In the genomic region with DNA sequence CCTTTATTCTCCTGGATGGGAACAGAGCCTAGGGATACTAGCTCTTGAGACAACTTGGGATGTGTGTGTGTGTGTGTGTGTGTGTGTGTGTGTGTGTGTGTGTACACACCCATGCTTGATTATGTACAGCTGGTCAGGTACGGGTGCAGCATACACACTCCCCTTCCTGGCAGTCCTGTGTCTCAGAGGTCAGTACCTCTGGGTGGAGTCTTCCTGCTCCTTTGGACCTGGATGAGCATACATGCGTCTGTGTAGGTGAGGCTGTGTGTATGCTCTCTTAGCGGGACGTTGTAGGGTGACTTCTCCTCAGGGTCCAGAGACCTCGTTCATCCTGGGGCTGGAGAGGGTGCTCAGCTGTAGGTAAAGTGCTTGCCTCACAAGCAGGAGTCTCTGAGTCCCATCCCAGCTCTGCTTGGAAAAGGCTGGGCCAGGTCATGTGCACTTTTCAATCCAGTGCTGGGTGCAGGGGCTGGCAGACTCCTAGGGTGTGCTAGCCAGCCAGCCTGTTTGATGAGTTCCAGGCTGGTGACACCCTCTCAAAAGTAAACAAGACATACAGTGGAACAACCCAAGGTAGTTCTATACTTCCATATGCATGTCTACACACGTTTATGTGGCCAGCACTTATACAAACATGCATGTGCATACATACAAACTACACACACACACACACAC, we compare ENCODE assay signal across 19 mouse cellular contexts. TPM values are rescaled to one million over a fixed set of nuclear protein-coding genes. Genes with fewer than 3 reads are reported as not detected.
DNase-seq lines count a peak whose midpoint lies in the region; ATAC-seq and TF ChIP-seq lines count a peak whose summit lies in the region.
"Had no signal": no experiment of that assay in that cellular context is flagged by ENCODE, and none has a peak within 500 bp of the region (broad histone marks: within the 10 kb centered on the region; RNA-seq: fewer than 3 reads in every experiment).

No protein-coding gene starts in this region.

- no peaks in the 10 kb centered on the region; the same call in 1 of the 2 replicates for H3K79me2 ChIP-seq in heart, adult 2 months (replicated peaks; ENCODE audit: control insufficient read depth, insufficient read depth, low read length)

- peak in 1 of 2 experiments; percentile 51 for DNase-seq in heart, adult 2 months
- DNase-seq in heart, adult 8-10 months (ENCODE audit: low spot score) = no peak
- peak; percentile 43 for DNase-seq in urinary bladder, postnatal 14 days (ENCODE audit: low spot score)
- DNase-seq in urinary bladder, postnatal 4 days (ENCODE audit: low spot score in 2 of 2) = no peak
- no peak for DNase-seq in spleen, postnatal 10 days (ENCODE audit: low spot score in 2 of 2)
- no peak for DNase-seq in lung, adult 18-20 months
- DNase-seq: adrenal gland, adult 2 months; B cell, adult 2 months; cerebellum, adult 8-10 months; kidney, adult 11 months; kidney, postnatal 10 days; lung, postnatal 14 days; right cerebral cortex, postnatal 4 days; thymus, postnatal 14 days had no signal

- intact Hi-C loops in heart, adult 2 months (cut with DNase I) = no loop called here

- ATAC-seq in liver, embryonic 16.5 days (ENCODE audit: low read depth) = no peak
- ATAC-seq: forebrain, embryonic 13.5 days had no signal

- peak overlapping the region; percentile 31; the same call in 1 of the 2 replicates for H3K27ac ChIP-seq in heart, adult 2 months
- peak overlapping the region; percentile 100 for H3K27ac ChIP-seq in liver, embryonic 16.5 days (ENCODE audit: low read length)
- H3K27ac ChIP-seq: forebrain, embryonic 13.5 days; limb, embryonic 13.5 days; midbrain, embryonic 10.5 days; neural tube, embryonic 13.5 days had no signal

- WGBS in heart, adult 2 months = 56% methylated on average over 6 of the region's 6 CpGs
- 75% methylated on average over 6 of the region's 6 CpGs for WGBS in liver, embryonic 16.5 days (ENCODE audit: insufficient replicate concordance)

- H3K9me3 ChIP-seq in liver, embryonic 16.5 days (replicated peaks; ENCODE audit: control insufficient read depth, low read length) = no peaks in the 10 kb centered on the region
- H3K9me3 ChIP-seq: forebrain, embryonic 13.5 days; limb, embryonic 13.5 days; midbrain, embryonic 10.5 days; neural tube, embryonic 13.5 days had no signal

- no peak overlapping the region for H3K4me3 ChIP-seq in heart, adult 2 months
- no peak overlapping the region for H3K4me3 ChIP-seq in liver, embryonic 16.5 days (ENCODE audit: low read depth, low read length)
- H3K4me3 ChIP-seq: forebrain, embryonic 13.5 days; limb, embryonic 13.5 days; midbrain, embryonic 10.5 days; neural tube, embryonic 13.5 days had no signal

- no peak for TF ChIP-seq POLR2A in heart, adult 2 months (IDR thresholded peaks at IDR 0.05; ENCODE audit: insufficient read depth, low read depth, low read length)

- 0 out of 2 replicates have a peak, but pooled peaks have one; percentile 44 for TF ChIP-seq EP300 in heart, adult 2 months (IDR thresholded peaks at IDR 0.05; ENCODE audit: insufficient read depth, low read depth, low read length)

- TF ChIP-seq CTCF in heart, adult 2 months (IDR thresholded peaks at IDR 0.05) = no peak

- H3K4me1 ChIP-seq in heart, adult 2 months (ENCODE audit: control insufficient read depth, insufficient read depth, low read length) = peaks cover 18% of the 10 kb centered on the region
- peaks cover 37% of the 10 kb centered on the region for H3K4me1 ChIP-seq in liver, embryonic 16.5 days (ENCODE audit: control insufficient read depth, low read depth, low read length)

- no peaks in the 10 kb centered on the region for H3K27me3 ChIP-seq in heart, adult 2 months (ENCODE audit: control insufficient read depth, insufficient read depth, low read length)
- H3K27me3 ChIP-seq in liver, embryonic 16.5 days (ENCODE audit: control insufficient read depth, insufficient read depth, low read depth, low read length) = no peaks in the 10 kb centered on the region
- H3K27me3 ChIP-seq: forebrain, embryonic 13.5 days; limb, embryonic 13.5 days; neural tube, embryonic 13.5 days had no signal

- H3K4me2 ChIP-seq in liver, embryonic 16.5 days (ENCODE audit: low read depth, low read length) = no peak overlapping the region
- H3K4me2 ChIP-seq: forebrain, embryonic 13.5 days; limb, embryonic 13.5 days; neural tube, embryonic 13.5 days had no signal

- peak overlapping the region; percentile 14; the same call in 1 of the 2 replicates for H3K9ac ChIP-seq in heart, adult 2 months (ENCODE audit: low read depth, low read length)
- no peak overlapping the region for H3K9ac ChIP-seq in liver, embryonic 16.5 days (ENCODE audit: low read depth, low read length)
- H3K9ac ChIP-seq: forebrain, embryonic 13.5 days; limb, embryonic 13.5 days; neural tube, embryonic 13.5 days had no signal

- H3K36me3 ChIP-seq in heart, adult 2 months (ENCODE audit: control insufficient read depth, insufficient read depth, low read length) = peaks cover 2% of the 10 kb centered on the region
- H3K36me3 ChIP-seq in liver, embryonic 16.5 days (ENCODE audit: control insufficient read depth, insufficient read depth) = peaks cover 23% of the 10 kb centered on the region

RNA-seq across cellular contexts. Expression of gene Pgs1, which starts 13.3 kb away (rescaled TPM):
- total RNA-seq in heart, adult 2 months (2021) = 10 to 100 TPM; 17.9 to 18.1 TPM
- 21.8 and 26.5 TPM in 2 replicates for polyA plus RNA-seq in heart, adult 2 months (2012; rRNA removed)
- total RNA-seq in heart, adult 8-10 months (2022) = 10 to 100 TPM; 16.4 to 20.6 (median 19.2) TPM
- 13.5 and 13.7 TPM in 2 replicates for polyA plus RNA-seq in liver, embryonic 16.5 days (2015; fragmentation: Nextera tagmentation; extraction: Ambion mirVana)

RNA-seq across cellular contexts. Expression of gene Socs3, which starts 29.6 kb away (rescaled TPM):
- total RNA-seq in heart, adult 2 months (2021) = 1 to 10 TPM; 2.8 to 4.5 TPM
- 3.7 and 4.4 TPM in 2 replicates for polyA plus RNA-seq in heart, adult 2 months (2012; rRNA removed)
- 1 to 10 TPM; 3.8 to 6.2 (median 4.7) TPM for total RNA-seq in heart, adult 8-10 months (2022)
- polyA plus RNA-seq in liver, embryonic 16.5 days (2015; fragmentation: Nextera tagmentation; extraction: Ambion mirVana) = 6.1 and 6.7 TPM in 2 replicates
